Mouse (Mus musculus) inflammation-experienced regulatory T-cells, adult 6 months (primary cell): Measurements from ENCODE around the gene Pik3c2a. TPM values are rescaled to one million over a fixed set of nuclear protein-coding genes. Genes with fewer than 3 reads are reported as not detected.

ENCODE experiments used
- ATAC-seq: one replicate; pipeline ENCODE4 v1.8.0; 2017
- polyA plus RNA-seq, 3 experiments: library from polyadenylated mRNA; unstranded; fragments of 100-300 nt; shearing (Covaris generic); gene quantifications; one replicate each; pipeline ENCODE4 v1.2.1; 2017

Gene Pik3c2a
- polyA plus RNA-seq = 10 to 100 TPM; 60.3 to 94.3 (median 64.7) TPM

- peak; percentile 96 for ATAC-seq
Measured at GRCm38 (mm10) chr7:116443004-116443696, at the start of gene Pik3c2a. Gene Pik3c2a (minus strand): TSS chr7:116443449.

- ATAC-seq = no peak
Measured at GRCm38 (mm10) chr7:116491113-116491512, 47.9 kb upstream of the Pik3c2a start.

GRCm38 (mm10) chr7:116485062-116485601, 41.9 kb upstream of the Pik3c2a start:
- ATAC-seq = no peak

GRCm38 (mm10) chr7:116484213-116484612, 41.0 kb upstream of the Pik3c2a start:
- no peak for ATAC-seq

GRCm38 (mm10) chr7:116483782-116484181, 40.5 kb upstream of the Pik3c2a start:
- no peak for ATAC-seq

- no peak for ATAC-seq
Measured at GRCm38 (mm10) chr7:116483106-116483505, 39.9 kb upstream of the Pik3c2a start.

GRCm38 (mm10) chr7:116476264-116476663, 33.0 kb upstream of the Pik3c2a start:
- no peak for ATAC-seq

- no peak for ATAC-seq
Measured at GRCm38 (mm10) chr7:116475836-116476235, 32.6 kb upstream of the Pik3c2a start.

- no peak for ATAC-seq
Measured at GRCm38 (mm10) chr7:116462114-116462513, 18.9 kb upstream of the Pik3c2a start.

- peak; percentile 90 for ATAC-seq
Measured at GRCm38 (mm10) chr7:116458985-116459441, 15.8 kb upstream of the Pik3c2a start.

- no peak for ATAC-seq
Measured at GRCm38 (mm10) chr7:116457391-116457790, 14.1 kb upstream of the Pik3c2a start.

GRCm38 (mm10) chr7:116456964-116457363, 13.7 kb upstream of the Pik3c2a start:
- ATAC-seq = no peak

GRCm38 (mm10) chr7:116446645-116447044, 3.4 kb upstream of the Pik3c2a start:
- ATAC-seq = no peak

- ATAC-seq = no peak
Measured at GRCm38 (mm10) chr7:116444326-116444809, 1.1 kb upstream of the Pik3c2a start.

- peak; percentile 20 for ATAC-seq
Measured at GRCm38 (mm10) chr7:116443697-116444325, 562 bp upstream of the Pik3c2a start.

GRCm38 (mm10) chr7:116442226-116442625, 1.0 kb downstream of the Pik3c2a start:
- ATAC-seq = no peak

- ATAC-seq = peak; percentile 8
Measured at GRCm38 (mm10) chr7:116441346-116441745, 1.9 kb downstream of the Pik3c2a start.

GRCm38 (mm10) chr7:116431661-116432060, 11.6 kb downstream of the Pik3c2a start:
- ATAC-seq = no peak

- ATAC-seq = peak; percentile 80
Measured at GRCm38 (mm10) chr7:116430926-116431325, 12.3 kb downstream of the Pik3c2a start.

- ATAC-seq = no peak
Measured at GRCm38 (mm10) chr7:116427206-116427605, 16.0 kb downstream of the Pik3c2a start.

- ATAC-seq = no peak
Measured at GRCm38 (mm10) chr7:116425771-116426170, 17.5 kb downstream of the Pik3c2a start.

- no peak for ATAC-seq
Measured at GRCm38 (mm10) chr7:116421081-116421480, 22.2 kb downstream of the Pik3c2a start.

- ATAC-seq = peak; percentile 91
Measured at GRCm38 (mm10) chr7:116409438-116409837, 33.8 kb downstream of the Pik3c2a start.

- ATAC-seq = no peak
Measured at GRCm38 (mm10) chr7:116392329-116392728, 50.9 kb downstream of the Pik3c2a start.
